Mouse (Mus musculus): ENCODE data around the gene Fam234a.
"Not testable (repeated sequence)": the region's sequence is repeated elsewhere in the genome, so short reads cannot be mapped to it uniquely, and the experiment has no call there.

Gene Fam234a

GRCm38 (mm10) chr17:26234386-26234785, 9.7 kb downstream of the Fam234a start:
- no peak for DNase-seq (ENCODE audit: low read depth, low spot score)

GRCm38 (mm10) chr17:26232863-26233262, 11.2 kb downstream of the Fam234a start:
- DNase-seq (ENCODE audit: low read depth, low spot score) = no peak

- DNase-seq (ENCODE audit: low read depth, low spot score) = no peak
Observed at GRCm38 (mm10) chr17:26231156-26231555, 12.9 kb downstream of the Fam234a start.

GRCm38 (mm10) chr17:26229776-26230175, 14.3 kb downstream of the Fam234a start:
- DNase-seq (ENCODE audit: low read depth, low spot score) = no peak

- DNase-seq (ENCODE audit: low read depth, low spot score) = no peak
Observed at GRCm38 (mm10) chr17:26225150-26225549, 18.9 kb downstream of the Fam234a start.

- no peak for DNase-seq (ENCODE audit: low read depth, low spot score)
Observed at GRCm38 (mm10) chr17:26221508-26221907, 22.5 kb downstream of the Fam234a start.

- DNase-seq (ENCODE audit: low read depth, low spot score) = no peak
Observed at GRCm38 (mm10) chr17:26212681-26213080, 31.4 kb downstream of the Fam234a start.

GRCm38 (mm10) chr17:26212241-26212640, 31.8 kb downstream of the Fam234a start:
- DNase-seq (ENCODE audit: low read depth, low spot score) = no peak

GRCm38 (mm10) chr17:26207686-26208085, 36.4 kb downstream of the Fam234a start, which contains the start of gene Arhgdig:
Gene Arhgdig (minus strand): TSS chr17:26207786.
- no peak for DNase-seq (ENCODE audit: low read depth, low spot score)

- DNase-seq (ENCODE audit: low read depth, low spot score) = no peak
Observed at GRCm38 (mm10) chr17:26206392-26206791, 37.6 kb downstream of the Fam234a start.

- no peak for DNase-seq (ENCODE audit: low read depth, low spot score)
Observed at GRCm38 (mm10) chr17:26204766-26205165, 39.3 kb downstream of the Fam234a start.

GRCm38 (mm10) chr17:26203321-26203811, 40.7 kb downstream of the Fam234a start:
- no peak for DNase-seq (ENCODE audit: low read depth, low spot score)

- no peak for DNase-seq (ENCODE audit: low read depth, low spot score)
Observed at GRCm38 (mm10) chr17:26202737-26203136, 41.3 kb downstream of the Fam234a start, which contains the start of gene Rgs11. Gene Rgs11 (plus strand): TSS chr17:26202951.

- DNase-seq (ENCODE audit: low read depth, low spot score) = no peak
Observed at GRCm38 (mm10) chr17:26201998-26202397, 42.0 kb downstream of the Fam234a start.

- DNase-seq (ENCODE audit: low read depth, low spot score) = peak; percentile 13
Observed at GRCm38 (mm10) chr17:26200831-26201705, 43.0 kb downstream of the Fam234a start.

GRCm38 (mm10) chr17:26198892-26199291, 45.1 kb downstream of the Fam234a start, which contains the start of gene Pdia2:
Gene Pdia2 (minus strand): TSS chr17:26199087.
- no peak for DNase-seq (ENCODE audit: low read depth, low spot score)

- no peak for DNase-seq (ENCODE audit: low read depth, low spot score)
Observed at GRCm38 (mm10) chr17:26192481-26193190, 51.4 kb downstream of the Fam234a start.

- DNase-seq (ENCODE audit: low read depth, low spot score) = not testable (repeated sequence)
Observed at GRCm38 (mm10) chr17:26191486-26191885, 52.6 kb downstream of the Fam234a start.

- DNase-seq (ENCODE audit: low read depth, low spot score) = no peak
Observed at GRCm38 (mm10) chr17:26188091-26188805, 55.8 kb downstream of the Fam234a start.

- no peak for DNase-seq (ENCODE audit: low read depth, low spot score)
Observed at GRCm38 (mm10) chr17:26187592-26187991, 56.5 kb downstream of the Fam234a start.

- DNase-seq (ENCODE audit: low read depth, low spot score) = no peak
Observed at GRCm38 (mm10) chr17:26181179-26181578, 62.9 kb downstream of the Fam234a start.

GRCm38 (mm10) chr17:26178611-26179010, 65.4 kb downstream of the Fam234a start:
- DNase-seq (ENCODE audit: low read depth, low spot score) = no peak
